Comparison of ENCODE assay signal across 16 mouse cellular contexts in genomic region chr10:5139932-5140264, GRCm38 (mm10).
DNase-seq lines count a peak whose midpoint lies in the region; ATAC-seq lines count a peak whose summit lies in the region.
"Had no signal": no experiment of that assay in that cellular context is flagged by ENCODE, and none has a peak within 500 bp of the region (broad histone marks: within the 10 kb centered on the region; RNA-seq: fewer than 3 reads in every experiment).

No protein-coding gene starts in this region.

- H3K9ac ChIP-seq in stomach, embryonic 16.5 days (ENCODE audit: low read length) = no peak overlapping the region
- H3K9ac ChIP-seq: lung, embryonic 15.5 days had no signal

- no peak overlapping the region for H3K4me2 ChIP-seq in stomach, embryonic 16.5 days (ENCODE audit: low read depth, low read length)
- H3K4me2 ChIP-seq: lung, embryonic 15.5 days; midbrain, embryonic 11.5 days had no signal

- no peak for ATAC-seq in stomach, embryonic 16.5 days (ENCODE audit: insufficient read depth, low FRiP score)
- ATAC-seq: hindbrain, postnatal 0 days had no signal

- 87% methylated on average over 4 of the region's 4 CpGs for WGBS in heart, embryonic 10.5 days
- 66% methylated on average over 4 of the region's 4 CpGs for WGBS in stomach, embryonic 16.5 days

- H3K27me3 ChIP-seq in heart, embryonic 10.5 days (ENCODE audit: insufficient read depth, poor library complexity, severe bottlenecking) = no peaks in the 10 kb centered on the region
- no peaks in the 10 kb centered on the region for H3K27me3 ChIP-seq in stomach, embryonic 16.5 days (ENCODE audit: control insufficient read depth, insufficient read depth, low read length)
- H3K27me3 ChIP-seq: CH12.LX; lung, embryonic 15.5 days had no signal

- intact Hi-C loops in heart, postnatal 10 days (cut with DNase I) = no loop called here
- intact Hi-C loops in left cerebral cortex, postnatal 10 days (cut with DNase I) = no loop called here

- H3K4me3 ChIP-seq in heart, embryonic 10.5 days = no peak overlapping the region
- no peak overlapping the region for H3K4me3 ChIP-seq in stomach, embryonic 16.5 days (replicated peaks; ENCODE audit: low read length)
- H3K4me3 ChIP-seq: layer of hippocampus, adult 2 months; lung, embryonic 15.5 days had no signal

- peak; percentile 10 for DNase-seq in adrenal gland, adult 2 months
- DNase-seq in adrenal gland, postnatal 36 days = no peak
- peak; percentile 15 for DNase-seq in heart, postnatal 10 days
- DNase-seq in heart, embryonic 10.5 days (ENCODE audit: low spot score) = no peak
- peak; percentile 19 for DNase-seq in ovary, adult 18-20 months (ENCODE audit: low spot score)
- DNase-seq in ovary, postnatal 10 days (ENCODE audit: low spot score) = no peak
- DNase-seq in left cerebral cortex, postnatal 10 days (ENCODE audit: extremely low spot score in 1 of 2, low spot score in 2 of 2) = no peak
- DNase-seq: cerebellum, postnatal 10 days; liver; thymus, postnatal 14 days had no signal

- peaks cover 55% of the 10 kb centered on the region for H3K36me3 ChIP-seq in heart, embryonic 10.5 days
- H3K36me3 ChIP-seq in stomach, embryonic 16.5 days (ENCODE audit: control insufficient read depth, insufficient read depth, low read length) = no peaks in the 10 kb centered on the region

- no peaks in the 10 kb centered on the region for H3K4me1 ChIP-seq in heart, embryonic 10.5 days
- H3K4me1 ChIP-seq in stomach, embryonic 16.5 days (ENCODE audit: control insufficient read depth, insufficient read depth, low read length) = no peaks in the 10 kb centered on the region
- H3K4me1 ChIP-seq: lung, embryonic 15.5 days had no signal

- no peak overlapping the region for H3K27ac ChIP-seq in heart, embryonic 10.5 days
- H3K27ac ChIP-seq in stomach, embryonic 16.5 days (ENCODE audit: low read length) = 0 out of 2 replicates have a peak overlapping the region, but pooled peaks have one; percentile 31
- H3K27ac ChIP-seq: hindbrain, postnatal 0 days; layer of hippocampus, adult 2 months; lung, embryonic 15.5 days had no signal

- no peaks in the 10 kb centered on the region for H3K9me3 ChIP-seq in heart, embryonic 10.5 days
- no peaks in the 10 kb centered on the region for H3K9me3 ChIP-seq in stomach, embryonic 16.5 days (replicated peaks; ENCODE audit: control insufficient read depth, low read length)
- H3K9me3 ChIP-seq: lung, embryonic 15.5 days had no signal

Comparison
In these comparisons a context has a peak if more than half of its experiments do, and no peak if none do; other contexts are left out.
1. DNase-seq: peak in adrenal gland, adult 2 months (single experiment), heart, postnatal 10 days (2 of 2) and ovary, adult 18-20 months (single experiment); none in adrenal gland, postnatal 36 days (0 of 2), heart, embryonic 10.5 days (single experiment), ovary, postnatal 10 days (single experiment) and left cerebral cortex, postnatal 10 days (0 of 2).